Mouse (Mus musculus) olfactory bulb, adult 2 months (tissue): ENCODE measurements around the gene Arhgap5.

Experiments
- CTCF ChIP-seq: fragments of 200-500 bp; IDR thresholded peaks from 2 replicates; pipeline ENCODE4 v1.5.1; 2012; ENCODE audit warnings: low read depth, mild to moderate bottlenecking, low read length, moderate library complexity; ENCODE audit not compliant: insufficient read depth
- POLR2A ChIP-seq: fragments of 200-500 bp; IDR thresholded peaks from 2 replicates; pipeline ENCODE4 v1.6.1; 2012; ENCODE audit warnings: mild to moderate bottlenecking, low read depth, low read length, moderate library complexity; ENCODE audit not compliant: insufficient read depth

- TF ChIP-seq CTCF = no peak
- 0 out of 2 replicates have a peak, but pooled peaks have one; percentile 32 for TF ChIP-seq POLR2A
Observed at GRCm38 (mm10) chr12:52504331-52505181, 784 bp downstream of the Arhgap5 start.
